Mouse (Mus musculus): ENCODE measurements around the gene Trim42. TPM values are rescaled to one million over a fixed set of nuclear protein-coding genes. Genes with fewer than 3 reads are reported as not detected.

Gene Trim42
- not detected in 2 replicates for polyA plus RNA-seq (2012; ENCODE audit: insufficient read depth, low replicate concordance)

GRCm38 (mm10) chr9:97369591-97369990 lies at the start of gene Trim42:
Gene Trim42 (minus strand): TSS chr9:97369958.
- Histone ChIP-seq H3K9me3 (peaks cover 51% of the 10 kb centered on the region), H3K27me3 (replicated peaks) (no peaks in the 10 kb centered on the region), H3K4me1 (no peaks in the 10 kb centered on the region), H3K36me3 (replicated peaks; ENCODE audit: low read length) (no peaks in the 10 kb centered on the region), H3K4me3 (replicated peaks) (no peak within 1 kb of the TSS)
- TF ChIP-seq GATA1 (IDR thresholded peaks at IDR 0.05; ENCODE audit: borderline replicate concordance, low read length) (no peak), FLI1 (IDR thresholded peaks at IDR 0.05; ENCODE audit: low read length) (no peak)

GRCm38 (mm10) chr9:97414876-97415668 lies 45.3 kb upstream of the Trim42 start:
- no peaks in the 10 kb centered on the region; the same call in 1 of the 2 replicates for H3K4me1 ChIP-seq
- no peak overlapping the region for H3K4me3 ChIP-seq (replicated peaks)
- H3K9me3 ChIP-seq = peaks cover 32% of the 10 kb centered on the region
- H3K36me3 ChIP-seq (replicated peaks; ENCODE audit: low read length) = no peaks in the 10 kb centered on the region
- no peaks in the 10 kb centered on the region for H3K27me3 ChIP-seq (replicated peaks)
- no peak for TF ChIP-seq FLI1 (IDR thresholded peaks at IDR 0.05; ENCODE audit: low read length)
- TF ChIP-seq GATA1 (IDR thresholded peaks at IDR 0.05; ENCODE audit: borderline replicate concordance, low read length) = no peak

DNA sequence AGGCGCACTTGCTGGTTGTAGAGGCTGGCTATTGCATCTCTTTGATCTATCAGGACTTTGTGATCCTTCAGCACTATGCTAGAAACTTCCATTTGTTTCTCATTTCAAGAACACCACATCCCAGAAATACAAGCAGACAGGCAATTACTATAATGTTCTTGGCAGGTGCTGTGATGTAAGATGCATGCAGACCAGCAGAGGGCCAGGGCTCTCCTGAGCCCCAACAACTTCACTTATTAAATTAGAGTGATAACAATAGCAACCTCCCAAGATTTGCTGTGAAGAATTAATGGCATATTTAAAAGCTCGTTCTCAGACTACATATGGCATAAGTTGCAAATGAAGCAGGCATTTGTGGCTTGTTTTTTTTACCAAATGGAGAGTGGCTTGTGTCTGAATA lies 38.4 kb upstream of the Trim42 start:
- H3K27me3 ChIP-seq (replicated peaks) = no peaks in the 10 kb centered on the region
- no peak overlapping the region for H3K4me3 ChIP-seq (replicated peaks)
- TF ChIP-seq FLI1 (IDR thresholded peaks at IDR 0.05; ENCODE audit: low read length) (no peak), GATA1 (IDR thresholded peaks at IDR 0.05; ENCODE audit: borderline replicate concordance, low read length) (no peak)
- H3K4me1 ChIP-seq = no peaks in the 10 kb centered on the region
- H3K9me3 ChIP-seq = peaks cover 16% of the 10 kb centered on the region; the same call in 1 of the 2 replicates
- no peaks in the 10 kb centered on the region for H3K36me3 ChIP-seq (replicated peaks; ENCODE audit: low read length)

GRCm38 (mm10) chr9:97356441-97356840 lies 13.3 kb downstream of the Trim42 start:
- no peak overlapping the region for H3K4me3 ChIP-seq (replicated peaks)
- peaks cover 32% of the 10 kb centered on the region for H3K9me3 ChIP-seq
- H3K27me3 ChIP-seq (replicated peaks) = no peaks in the 10 kb centered on the region
- H3K4me1 ChIP-seq = no peaks in the 10 kb centered on the region
- H3K36me3 ChIP-seq (replicated peaks; ENCODE audit: low read length) = no peaks in the 10 kb centered on the region
- no peak for TF ChIP-seq FLI1 (IDR thresholded peaks at IDR 0.05; ENCODE audit: low read length)
- TF ChIP-seq GATA1 (IDR thresholded peaks at IDR 0.05; ENCODE audit: borderline replicate concordance, low read length) = no peak

GRCm38 (mm10) chr9:97344767-97345297 lies 24.9 kb downstream of the Trim42 start:
- H3K4me3 ChIP-seq (replicated peaks) = no peak overlapping the region
- no peaks in the 10 kb centered on the region for H3K36me3 ChIP-seq (replicated peaks; ENCODE audit: low read length)
- H3K9me3 ChIP-seq = peaks cover 65% of the 10 kb centered on the region
- no peaks in the 10 kb centered on the region for H3K4me1 ChIP-seq
- TF ChIP-seq GATA1 (IDR thresholded peaks at IDR 0.05; ENCODE audit: borderline replicate concordance, low read length) = no peak
- no peak for TF ChIP-seq FLI1 (IDR thresholded peaks at IDR 0.05; ENCODE audit: low read length)
- H3K27me3 ChIP-seq (replicated peaks) = no peaks in the 10 kb centered on the region

- H3K9me3 ChIP-seq = peaks cover 53% of the 10 kb centered on the region
Measured at GRCm38 (mm10) chr9:97341772-97342171, 28.0 kb downstream of the Trim42 start.

GRCm38 (mm10) chr9:97322846-97323245 lies 46.9 kb downstream of the Trim42 start:
- no peaks in the 10 kb centered on the region for H3K27me3 ChIP-seq (replicated peaks)
- no peaks in the 10 kb centered on the region for H3K4me1 ChIP-seq
- no peak overlapping the region for H3K4me3 ChIP-seq (replicated peaks)
- H3K9me3 ChIP-seq = peaks cover 3% of the 10 kb centered on the region; the same call in 1 of the 2 replicates
- no peaks in the 10 kb centered on the region for H3K36me3 ChIP-seq (replicated peaks; ENCODE audit: low read length)
- TF ChIP-seq GATA1 (IDR thresholded peaks at IDR 0.05; ENCODE audit: borderline replicate concordance, low read length) (no peak), FLI1 (IDR thresholded peaks at IDR 0.05; ENCODE audit: low read length) (no peak)

More at GRCm38 (mm10) chr9:97341772-97342171, 28.0 kb downstream of the Trim42 start:
- no peaks in the 10 kb centered on the region for H3K36me3 ChIP-seq (replicated peaks; ENCODE audit: low read length)
- TF ChIP-seq GATA1 (IDR thresholded peaks at IDR 0.05; ENCODE audit: borderline replicate concordance, low read length) = no peak
- no peak for TF ChIP-seq FLI1 (IDR thresholded peaks at IDR 0.05; ENCODE audit: low read length)
- H3K27me3 ChIP-seq (replicated peaks) = no peaks in the 10 kb centered on the region
- no peaks in the 10 kb centered on the region for H3K4me1 ChIP-seq
- no peak overlapping the region for H3K4me3 ChIP-seq (replicated peaks)

GRCm38 (mm10) chr9:97322120-97322519 lies 47.6 kb downstream of the Trim42 start:
- peaks cover 3% of the 10 kb centered on the region; the same call in 1 of the 2 replicates for H3K9me3 ChIP-seq
- TF ChIP-seq GATA1 (IDR thresholded peaks at IDR 0.05; ENCODE audit: borderline replicate concordance, low read length) = no peak
- TF ChIP-seq FLI1 (IDR thresholded peaks at IDR 0.05; ENCODE audit: low read length) = no peak
- H3K4me3 ChIP-seq (replicated peaks) = no peak overlapping the region
- no peaks in the 10 kb centered on the region for H3K27me3 ChIP-seq (replicated peaks)
- no peaks in the 10 kb centered on the region for H3K4me1 ChIP-seq
- no peaks in the 10 kb centered on the region for H3K36me3 ChIP-seq (replicated peaks; ENCODE audit: low read length)

- Histone ChIP-seq H3K4me1 (no peaks in the 10 kb centered on the region), H3K27me3 (replicated peaks) (no peaks in the 10 kb centered on the region), H3K9me3 (peaks cover 23% of the 10 kb centered on the region), H3K4me3 (replicated peaks) (no peak overlapping the region), H3K36me3 (replicated peaks; ENCODE audit: low read length) (no peaks in the 10 kb centered on the region)
- no peak for TF ChIP-seq GATA1 (IDR thresholded peaks at IDR 0.05; ENCODE audit: borderline replicate concordance, low read length)
- no peak for TF ChIP-seq FLI1 (IDR thresholded peaks at IDR 0.05; ENCODE audit: low read length)
Measured at GRCm38 (mm10) chr9:97315421-97316055, 54.2 kb downstream of the Trim42 start.

- no peaks in the 10 kb centered on the region for H3K27me3 ChIP-seq (replicated peaks)
- TF ChIP-seq GATA1 (IDR thresholded peaks at IDR 0.05; ENCODE audit: borderline replicate concordance, low read length) (no peak), FLI1 (IDR thresholded peaks at IDR 0.05; ENCODE audit: low read length) (no peak)
- H3K36me3 ChIP-seq (replicated peaks; ENCODE audit: low read length) = no peaks in the 10 kb centered on the region
- H3K9me3 ChIP-seq = peaks cover 22% of the 10 kb centered on the region
- no peaks in the 10 kb centered on the region for H3K4me1 ChIP-seq
- no peak overlapping the region for H3K4me3 ChIP-seq (replicated peaks)
Measured at GRCm38 (mm10) chr9:97311614-97312013, 58.1 kb downstream of the Trim42 start.
